Comparison of ENCODE assay signal across 8 mouse cellular contexts in genomic region chrX:162915697-162916096, GRCm38 (mm10). TPM values are rescaled to one million over a fixed set of nuclear protein-coding genes. Genes with fewer than 3 reads are reported as not detected.
DNase-seq lines count a peak whose midpoint lies in the region; ATAC-seq and TF ChIP-seq lines count a peak whose summit lies in the region.

No protein-coding gene starts in this region.

- H3K27ac ChIP-seq in embryonic fibroblast, embryonic 13.5 days (ENCODE audit: insufficient read depth, low read length), result no peak overlapping the region
- H3K27ac ChIP-seq in hindbrain, embryonic 16.5 days (ENCODE audit: low read depth, low read length), result no peak overlapping the region

- TF ChIP-seq POLR2A in embryonic fibroblast, embryonic 13.5 days (IDR thresholded peaks at IDR 0.05; ENCODE audit: low read depth, low read length), result no peak

- peak; percentile 69; the same call in 1 of the 2 replicates for ATAC-seq in hindbrain, embryonic 16.5 days

- intact Hi-C loops in left cerebral cortex, postnatal 4 days (cut with DNase I), result no loop called here

- H3K4me3 ChIP-seq in embryonic fibroblast, embryonic 13.5 days (ENCODE audit: insufficient read depth, low read length), result no peak overlapping the region
- H3K4me3 ChIP-seq in hindbrain, embryonic 16.5 days (ENCODE audit: low read length), result no peak overlapping the region

- H3K9me3 ChIP-seq in hindbrain, embryonic 16.5 days (ENCODE audit: control insufficient read depth, low read length), result no peaks in the 10 kb centered on the region

- H3K9ac ChIP-seq in hindbrain, embryonic 16.5 days (ENCODE audit: low read depth, low read length), result no peak overlapping the region

- H3K4me2 ChIP-seq in hindbrain, embryonic 16.5 days (ENCODE audit: low read length), result no peak overlapping the region

- peak; percentile 16; the same call in 1 of the 2 replicates for TF ChIP-seq CTCF in embryonic fibroblast, embryonic 13.5 days (IDR thresholded peaks at IDR 0.05; ENCODE audit: borderline replicate concordance, insufficient read depth, low read length)

- no peaks in the 10 kb centered on the region for H3K27me3 ChIP-seq in hindbrain, embryonic 16.5 days (replicated peaks; ENCODE audit: control insufficient read depth, insufficient read depth, low read length)

- 37% methylated on average over 5 of the region's 5 CpGs for WGBS in hindbrain, embryonic 16.5 days

- H3K4me1 ChIP-seq in embryonic fibroblast, embryonic 13.5 days (ENCODE audit: control insufficient read depth, insufficient read depth, low read length), result no peaks in the 10 kb centered on the region
- H3K4me1 ChIP-seq in hindbrain, embryonic 16.5 days (ENCODE audit: control insufficient read depth, insufficient read depth, low read depth, low read length), result no peaks in the 10 kb centered on the region

- peaks cover 2% of the 10 kb centered on the region; the same call in 1 of the 2 replicates for H3K36me3 ChIP-seq in hindbrain, embryonic 16.5 days (ENCODE audit: control insufficient read depth, insufficient read depth, low read length)

- DNase-seq in urinary bladder, postnatal 14 days (ENCODE audit: low spot score), result peak; percentile 45
- DNase-seq in urinary bladder, adult 2 months (ENCODE audit: low spot score), result no peak
- DNase-seq in adrenal gland, postnatal 25 days, result peak; percentile 32
- peak; percentile 34 for DNase-seq in left cerebral cortex, postnatal 4 days
- peak; percentile 5 to 52 for DNase-seq in natural killer cell, adult 2 months (ENCODE audit: low spot score in 2 of 2)
- peak; percentile 72 for DNase-seq in thymus, postnatal 4 days

RNA-seq across cellular contexts. Expression of gene Ctps2, which starts 14.7 kb away (rescaled TPM):
- polyA plus RNA-seq in urinary bladder, adult 2 months (2012; rRNA removed), result 54.9 and 61.5 TPM in 2 replicates
- total RNA-seq in adrenal gland, postnatal 25 days (2021), result 77.1 and 107 TPM in 2 replicates
- polyA plus RNA-seq in embryonic fibroblast, embryonic 13.5 days (2011; ENCODE audit: insufficient read length, low read depth, missing spikeins), result 56.5 and 61.1 TPM in 2 replicates
- 91.1 and 99.1 TPM in 2 replicates for polyA plus RNA-seq in hindbrain, embryonic 16.5 days (2015; fragmentation: Nextera tagmentation; extraction: Ambion mirVana)
- total RNA-seq in left cerebral cortex, postnatal 4 days (2021), result 100 to 1,000 TPM in 1 of 2 experiments, 10 to 100 TPM in 1; 94.5 to 117 TPM

RNA-seq across cellular contexts. Expression of gene Syap1, which starts 27.4 kb away (rescaled TPM):
- polyA plus RNA-seq in urinary bladder, adult 2 months (2012; rRNA removed), result 50.7 and 54.2 TPM in 2 replicates
- 81.9 and 85.0 TPM in 2 replicates for total RNA-seq in adrenal gland, postnatal 25 days (2021)
- 64.5 and 67.1 TPM in 2 replicates for polyA plus RNA-seq in embryonic fibroblast, embryonic 13.5 days (2011; ENCODE audit: insufficient read length, low read depth, missing spikeins)
- 31.4 and 33.7 TPM in 2 replicates for polyA plus RNA-seq in hindbrain, embryonic 16.5 days (2015; fragmentation: Nextera tagmentation; extraction: Ambion mirVana)
- 10 to 100 TPM; 34.0 TPM for total RNA-seq in left cerebral cortex, postnatal 4 days (2021)

RNA-seq across cellular contexts. Expression of gene S100g, which starts 48.7 kb away (rescaled TPM):
- polyA plus RNA-seq in urinary bladder, adult 2 months (2012; rRNA removed), result not detected in 2 replicates
- total RNA-seq in adrenal gland, postnatal 25 days (2021), result not detected in 2 replicates
- not detected in 2 replicates for polyA plus RNA-seq in embryonic fibroblast, embryonic 13.5 days (2011; ENCODE audit: insufficient read length, low read depth, missing spikeins)
- 0.62 and 1.7 TPM in 2 replicates for polyA plus RNA-seq in hindbrain, embryonic 16.5 days (2015; fragmentation: Nextera tagmentation; extraction: Ambion mirVana)
- not detected for total RNA-seq in left cerebral cortex, postnatal 4 days (2021)
